Mouse (Mus musculus): ENCODE measurements around the gene R3hdm4. TPM values are rescaled to one million over a fixed set of nuclear protein-coding genes. Genes with fewer than 3 reads are reported as not detected.
A peak's percentile ranks its signal among the peaks of the same experiment; 100 is the strongest.

The R3hdm4 gene
- polyA plus RNA-seq, 1 experiment: 425 TPM

DNA sequence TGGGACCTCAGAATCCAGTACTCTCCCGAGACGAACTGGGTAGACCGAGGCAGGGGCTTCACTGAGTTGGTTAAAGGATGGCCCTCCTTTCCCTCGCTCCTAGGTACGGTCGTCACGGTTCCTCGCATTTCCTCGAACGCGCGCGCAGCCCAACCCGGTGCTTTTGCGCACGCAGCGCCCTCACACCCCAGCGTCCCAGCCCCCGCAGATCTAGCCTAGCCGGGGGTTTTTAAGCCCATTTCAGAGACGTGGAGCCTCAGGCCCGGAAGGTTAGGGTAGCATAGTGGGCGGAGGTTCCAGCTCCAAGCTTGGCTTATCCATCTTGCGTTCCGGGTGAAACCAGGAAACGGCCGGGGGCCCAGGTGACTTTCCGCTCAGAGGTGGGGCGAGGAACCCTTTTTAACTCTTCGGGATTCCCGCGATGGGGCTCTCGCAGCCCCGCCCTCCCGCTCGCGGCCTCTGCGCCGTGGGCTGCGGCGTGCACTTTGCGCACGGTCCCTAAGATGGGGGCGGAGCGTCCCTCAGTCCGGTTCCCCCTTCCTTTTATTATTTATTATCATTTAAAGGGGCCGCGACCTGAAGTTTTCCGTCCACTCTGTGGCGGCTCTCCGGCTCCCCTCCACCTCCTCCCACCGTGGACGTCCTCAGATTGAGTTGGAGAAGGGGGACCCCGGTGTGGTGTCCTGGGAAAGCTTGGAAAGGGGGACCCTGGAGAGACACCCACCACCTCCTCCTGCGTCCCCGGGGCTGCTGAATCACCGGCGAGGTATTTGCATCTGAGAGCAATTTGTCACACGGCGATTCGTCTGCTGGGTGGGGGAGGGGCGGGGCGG is 5.7 kb upstream of the R3hdm4 start, which contains the start of gene Arid3a:
Gene Arid3a (plus strand): TSS at position 553 of the 833 bp plus-strand sequence.
- Histone ChIP-seq H3K4me1 (ENCODE audit: control insufficient read depth, insufficient read depth, low read length) (no peaks in the 10 kb centered on the region), H3K4me3 (ENCODE audit: insufficient read depth, low read length) (peak within 1 kb of the TSS; percentile 80), H3K27ac (ENCODE audit: insufficient read depth, low read length) (peak within 1 kb of the TSS; percentile 48)
- TF ChIP-seq POLR2A (IDR thresholded peaks at IDR 0.05; ENCODE audit: extremely low read depth, insufficient read depth, low read length) (no peak), CTCF (IDR thresholded peaks at IDR 0.05; ENCODE audit: extremely low read depth, insufficient read depth, low read length) (no peak)

DNA sequence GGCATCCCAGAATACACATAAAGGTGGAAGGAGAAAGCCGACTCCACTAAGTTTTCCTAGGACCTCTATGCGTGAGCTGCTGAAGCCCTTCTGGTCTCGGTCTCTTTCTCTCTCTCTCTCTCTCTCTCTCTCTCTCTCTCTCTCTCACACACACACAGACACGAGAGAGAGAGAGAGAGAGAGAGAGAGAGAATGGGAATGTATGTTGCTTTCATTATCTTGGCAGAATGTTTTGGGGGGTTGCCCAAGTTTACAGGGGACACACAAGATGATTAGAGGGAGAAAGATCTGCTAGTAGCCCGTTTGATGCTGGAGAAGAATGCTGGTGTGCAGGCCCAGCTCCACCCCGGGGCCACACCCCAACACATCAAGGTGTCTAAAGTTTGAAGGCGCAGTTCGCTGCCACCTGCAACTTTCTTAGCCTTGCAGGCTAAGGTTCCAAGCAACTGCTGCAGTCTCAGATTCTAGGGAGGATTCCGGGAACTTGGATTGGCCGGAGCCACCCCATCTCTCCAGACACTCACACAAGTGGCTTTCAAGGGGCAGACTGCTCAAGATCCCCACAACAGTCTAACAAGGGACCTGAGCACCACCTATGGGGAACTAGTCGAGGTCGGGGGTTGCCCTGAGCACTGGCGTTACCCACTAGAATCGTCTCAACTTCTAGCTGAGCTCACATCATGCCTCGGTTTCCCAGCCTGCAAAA is 4.9 kb upstream of the R3hdm4 start:
- Histone ChIP-seq H3K27ac (ENCODE audit: insufficient read depth, low read length) (no peak overlapping the region), H3K4me3 (ENCODE audit: insufficient read depth, low read length) (peak overlapping the region; percentile 80), H3K4me1 (ENCODE audit: control insufficient read depth, insufficient read depth, low read length) (no peaks in the 10 kb centered on the region)
- TF ChIP-seq POLR2A (IDR thresholded peaks at IDR 0.05; ENCODE audit: extremely low read depth, insufficient read depth, low read length): no peak

DNA sequence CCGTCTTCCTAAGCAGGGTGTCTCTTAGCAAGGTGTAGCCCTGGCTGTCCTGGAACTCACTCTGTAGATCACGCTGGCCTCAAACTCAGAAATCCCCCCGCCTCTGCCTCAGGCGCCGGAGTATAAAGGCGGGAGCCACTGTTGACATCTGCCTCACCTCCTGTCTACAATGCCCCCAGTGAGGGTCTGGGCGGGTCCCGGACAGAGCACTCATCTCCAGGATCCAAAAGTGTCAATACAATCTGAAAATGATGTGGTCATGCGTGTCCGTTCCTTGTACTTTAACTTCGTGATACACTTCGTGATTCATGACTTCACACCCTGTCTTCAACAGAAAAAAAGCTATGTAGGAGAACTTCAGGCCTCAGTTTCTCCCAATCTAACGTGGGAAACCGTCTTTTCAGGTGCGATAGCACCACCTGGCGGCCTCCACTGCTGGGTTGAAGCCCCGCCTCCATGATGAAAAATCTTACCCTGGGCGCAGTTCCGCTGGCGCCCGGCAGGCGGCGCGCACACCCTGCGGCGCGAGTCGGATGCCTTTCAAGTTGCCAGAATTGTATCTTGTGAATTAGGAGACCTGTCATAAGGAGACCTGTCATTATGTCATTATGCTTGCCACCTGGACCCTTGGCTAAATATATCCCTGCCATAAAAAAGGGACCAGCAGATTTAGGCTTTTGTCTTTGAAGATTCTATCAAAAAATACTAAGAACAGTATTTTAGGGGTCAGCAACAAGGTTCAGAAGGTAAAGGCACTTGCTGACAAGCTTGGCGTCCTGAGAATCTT is 4.2 kb upstream of the R3hdm4 start:
- H3K27ac ChIP-seq (ENCODE audit: insufficient read depth, low read length): no peak overlapping the region
- H3K4me3 ChIP-seq (ENCODE audit: insufficient read depth, low read length): no peak overlapping the region
- TF ChIP-seq CTCF (IDR thresholded peaks at IDR 0.05; ENCODE audit: extremely low read depth, insufficient read depth, low read length) (peak; percentile 93), POLR2A (IDR thresholded peaks at IDR 0.05; ENCODE audit: extremely low read depth, insufficient read depth, low read length) (no peak)
- 0 out of 2 replicates have a peak, but pooled peaks cover 1% of the 10 kb centered on the region for H3K4me1 ChIP-seq (ENCODE audit: control insufficient read depth, insufficient read depth, low read length)

DNA sequence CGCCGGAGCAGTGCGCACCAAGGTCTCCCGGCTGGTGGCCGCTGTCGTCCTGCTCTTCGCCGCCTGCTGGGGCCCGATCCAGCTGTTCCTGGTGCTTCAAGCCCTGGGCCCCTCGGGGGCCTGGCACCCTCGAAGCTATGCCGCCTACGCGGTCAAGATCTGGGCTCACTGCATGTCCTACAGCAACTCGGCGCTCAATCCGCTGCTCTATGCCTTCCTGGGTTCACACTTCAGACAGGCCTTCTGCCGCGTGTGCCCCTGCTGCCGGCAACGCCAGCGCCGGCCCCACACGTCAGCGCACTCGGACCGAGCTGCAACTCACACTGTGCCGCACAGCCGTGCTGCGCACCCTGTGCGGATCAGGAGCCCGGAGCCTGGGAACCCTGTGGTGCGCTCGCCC is 564 bp upstream of the R3hdm4 start:
- TF ChIP-seq POLR2A (IDR thresholded peaks at IDR 0.05; ENCODE audit: extremely low read depth, insufficient read depth, low read length) (no peak), CTCF (IDR thresholded peaks at IDR 0.05; ENCODE audit: extremely low read depth, insufficient read depth, low read length) (no peak)
- H3K27ac ChIP-seq (ENCODE audit: insufficient read depth, low read length): no peak overlapping the region
- peak overlapping the region; percentile 13; the same call in 1 of the 2 replicates for H3K4me3 ChIP-seq (ENCODE audit: insufficient read depth, low read length)
- H3K4me1 ChIP-seq (ENCODE audit: control insufficient read depth, insufficient read depth, low read length): 0 out of 2 replicates have a peak, but pooled peaks cover 1% of the 10 kb centered on the region

DNA sequence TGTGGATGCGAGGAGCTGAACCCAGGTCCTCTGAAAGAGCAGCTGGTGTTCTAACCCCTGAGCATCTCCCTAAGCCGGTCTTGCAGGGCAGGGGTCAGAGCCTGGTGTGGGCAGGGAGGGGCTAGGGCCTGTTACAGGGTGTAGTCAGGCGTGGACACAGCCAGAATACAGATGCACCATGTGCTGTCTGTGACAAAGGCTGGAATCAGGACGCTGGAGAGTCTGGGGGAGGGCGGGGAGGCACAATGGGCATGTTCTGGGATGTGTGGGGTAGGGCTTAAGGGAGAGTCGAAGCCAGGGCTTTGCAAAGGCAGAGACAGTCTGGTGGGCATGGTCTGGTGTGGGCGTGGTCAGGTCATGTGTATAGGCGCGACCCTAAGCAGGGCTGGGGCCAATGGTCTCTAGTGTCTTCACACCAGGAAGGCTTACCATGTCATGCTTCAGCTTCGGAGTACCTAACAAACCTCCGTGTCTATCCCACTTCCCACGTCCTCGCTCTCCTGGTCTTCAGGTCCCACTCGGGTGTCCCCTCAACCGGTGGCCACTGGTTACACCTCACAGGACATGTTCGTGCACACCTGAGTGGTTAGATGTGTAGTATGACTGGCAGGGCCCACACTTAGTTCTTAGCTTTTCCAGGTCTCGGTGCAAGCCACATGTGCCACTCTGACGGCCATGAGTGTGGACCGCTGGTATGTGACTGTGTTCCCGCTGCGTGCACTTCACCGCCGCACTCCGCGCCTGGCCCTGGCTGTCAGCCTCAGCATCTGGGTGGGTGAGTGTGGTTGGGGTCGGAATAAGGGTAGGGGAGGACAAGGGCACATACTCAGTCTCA is 735 bp downstream of the R3hdm4 start:
- no peak for TF ChIP-seq POLR2A (IDR thresholded peaks at IDR 0.05; ENCODE audit: extremely low read depth, insufficient read depth, low read length)
- no peak for TF ChIP-seq CTCF (IDR thresholded peaks at IDR 0.05; ENCODE audit: extremely low read depth, insufficient read depth, low read length)
- Histone ChIP-seq H3K4me1 (ENCODE audit: control insufficient read depth, insufficient read depth, low read length) (peaks cover 4% of the 10 kb centered on the region), H3K4me3 (ENCODE audit: insufficient read depth, low read length) (no peak overlapping the region; the same call in 1 of the 2 replicates), H3K27ac (ENCODE audit: insufficient read depth, low read length) (no peak overlapping the region)

DNA sequence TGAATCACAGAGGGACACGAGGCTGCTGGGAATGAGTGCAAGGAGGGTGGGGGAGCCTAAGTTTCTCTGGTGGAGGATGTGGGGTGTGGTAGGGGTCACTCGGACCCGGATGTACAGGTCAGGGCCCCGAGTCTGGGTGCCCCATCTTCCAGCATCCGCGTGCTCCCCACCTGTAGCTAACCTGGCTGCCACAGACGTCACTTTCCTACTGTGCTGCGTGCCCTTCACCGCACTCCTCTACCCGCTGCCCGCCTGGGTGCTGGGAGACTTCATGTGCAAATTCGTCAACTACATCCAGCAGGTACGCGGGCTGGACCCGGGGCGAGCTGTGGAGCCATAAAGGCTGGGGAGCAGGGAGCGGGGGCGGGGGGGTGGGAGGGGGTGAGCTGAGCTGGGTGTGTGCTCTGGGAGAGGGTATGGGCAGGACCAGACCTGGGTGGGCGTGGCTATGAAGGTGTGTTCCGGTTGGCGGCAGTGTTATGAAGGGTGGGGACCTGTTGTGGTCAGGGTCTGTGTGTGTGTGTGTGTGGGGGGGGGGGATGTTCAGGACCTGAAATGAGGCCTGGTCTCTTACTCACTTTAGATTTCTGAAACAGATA is 1.7 kb downstream of the R3hdm4 start:
- H3K4me3 ChIP-seq (ENCODE audit: insufficient read depth, low read length): peak overlapping the region; percentile 29; the same call in 1 of the 2 replicates
- TF ChIP-seq POLR2A (IDR thresholded peaks at IDR 0.05; ENCODE audit: extremely low read depth, insufficient read depth, low read length) (no peak), CTCF (IDR thresholded peaks at IDR 0.05; ENCODE audit: extremely low read depth, insufficient read depth, low read length) (no peak)
- H3K27ac ChIP-seq (ENCODE audit: insufficient read depth, low read length): no peak overlapping the region
- peaks cover 5% of the 10 kb centered on the region for H3K4me1 ChIP-seq (ENCODE audit: control insufficient read depth, insufficient read depth, low read length)

DNA sequence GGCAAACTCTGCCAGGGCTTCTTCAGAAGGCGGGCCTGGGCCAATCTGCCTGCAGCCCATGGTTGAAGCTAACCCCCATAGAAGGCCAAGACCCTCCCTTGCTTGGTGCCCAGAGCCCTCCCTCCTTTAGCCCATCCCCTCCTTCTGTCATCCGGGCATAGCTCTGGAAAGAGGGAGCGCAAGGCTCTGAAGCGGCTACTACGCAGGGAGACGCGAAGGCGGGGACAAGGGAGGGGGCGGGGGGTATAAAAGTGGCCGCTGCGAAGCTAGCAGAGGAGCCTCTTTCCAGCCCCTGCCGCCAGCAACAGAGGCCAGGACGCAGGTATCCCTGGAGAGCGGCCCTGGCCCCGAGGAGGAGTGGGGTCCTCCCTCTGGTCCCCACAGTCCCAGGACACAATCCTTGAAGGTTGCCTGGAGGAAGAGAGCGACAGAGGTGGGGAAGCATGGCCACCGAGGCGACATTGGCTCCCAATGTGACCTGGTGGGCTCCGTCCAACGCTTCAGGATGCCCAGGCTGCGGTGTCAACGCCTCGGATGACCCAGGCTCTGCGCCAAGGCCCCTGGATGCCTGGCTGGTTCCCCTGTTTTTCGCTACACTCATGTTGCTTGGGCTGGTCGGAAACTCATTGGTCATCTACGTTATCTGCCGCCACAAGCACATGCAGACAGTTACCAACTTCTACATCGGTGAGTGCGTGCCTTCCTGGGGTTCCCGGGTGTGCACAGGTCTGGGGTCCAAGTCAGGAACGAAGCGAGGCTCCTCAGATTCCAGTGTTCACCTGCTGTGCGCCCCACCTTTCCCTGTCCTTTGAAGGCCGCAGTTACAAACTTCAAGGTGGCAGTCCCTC is 2.6 kb downstream of the R3hdm4 start:
- H3K4me1 ChIP-seq (ENCODE audit: control insufficient read depth, insufficient read depth, low read length): peaks cover 5% of the 10 kb centered on the region
- H3K27ac ChIP-seq (ENCODE audit: insufficient read depth, low read length): no peak overlapping the region
- TF ChIP-seq POLR2A (IDR thresholded peaks at IDR 0.05; ENCODE audit: extremely low read depth, insufficient read depth, low read length) (no peak), CTCF (IDR thresholded peaks at IDR 0.05; ENCODE audit: extremely low read depth, insufficient read depth, low read length) (no peak)
- H3K4me3 ChIP-seq (ENCODE audit: insufficient read depth, low read length): peak overlapping the region; percentile 29

Data from cortical plate, adult 2 months (tissue).